Mouse (Mus musculus) stomach, embryonic 14.5 days (tissue): ENCODE measurements around the gene Lbhd1. TPM values are rescaled to one million over a fixed set of nuclear protein-coding genes. Genes with fewer than 3 reads are reported as not detected.
"Not testable (repeated sequence)": the region's sequence is repeated elsewhere in the genome, so short reads cannot be mapped to it uniquely, and the experiment has no call there.

Experiments
- ATAC-seq: fragments of 200-750 bp; cut with Nextera tagmentation; 2 replicates; pipeline ENCODE4 v1.8.0; 2017; ENCODE audit warnings: low read depth, moderate TSS enrichment; ENCODE audit not compliant: insufficient number of reproducible peaks, insufficient read depth, low FRiP score
- H3K27ac ChIP-seq: fragments of 300-500 bp; sonication (generic); 2 replicates; pipeline ENCODE4 v1.5.1; 2014; ENCODE audit warnings: mild to moderate bottlenecking, low read length, moderate library complexity, mixed read lengths
- H3K27me3 ChIP-seq: fragments of 300-500 bp; sonication (generic); 2 replicates; pipeline ENCODE4 v1.6.1; 2014; ENCODE audit warnings: low read length, control low read depth, mixed read lengths; ENCODE audit not compliant: control insufficient read depth, insufficient read depth
- H3K36me3 ChIP-seq: fragments of 300-500 bp; sonication (generic); 2 replicates; pipeline ENCODE4 v1.6.1; 2014; ENCODE audit warnings: mild to moderate bottlenecking, control low read depth, low read length, moderate library complexity, mixed read lengths; ENCODE audit not compliant: control insufficient read depth, insufficient read depth
- H3K4me1 ChIP-seq: fragments of 300-500 bp; sonication (generic); 2 replicates; pipeline ENCODE4 v1.6.1; 2014; ENCODE audit warnings: low read length, control low read depth, mixed read lengths; ENCODE audit not compliant: control insufficient read depth, insufficient read depth
- H3K4me2 ChIP-seq: fragments of 300-500 bp; sonication (generic); replicated peaks from 2 replicates; pipeline ENCODE4 v1.6.1; 2014; ENCODE audit warnings: low read depth, low read length, control low read depth
- H3K4me3 ChIP-seq: fragments of 300-500 bp; sonication (generic); 2 replicates; pipeline ENCODE4 v1.5.1; 2014; ENCODE audit warnings: low read depth, low read length, control low read depth
- H3K9ac ChIP-seq: fragments of 300-500 bp; sonication (generic); replicated peaks from 2 replicates; pipeline ENCODE4 v1.6.1; 2014; ENCODE audit warnings: low read depth, mild to moderate bottlenecking, control low read depth, low read length, moderate library complexity, mixed read lengths
- H3K9me3 ChIP-seq: fragments of 300-500 bp; sonication (generic); 2 replicates; pipeline ENCODE4 v1.6.1; 2016; ENCODE audit warnings: low read depth, low read length, control low read depth; ENCODE audit not compliant: control insufficient read depth
- WGBS: fragments of 180-500 bp; shearing (Covaris S2); extraction: QIAGEN DNeasy Blood & Tissue Kit; methylation state at CpG from one replicate; pipeline ENCODE4 v1.1.7; 2014; 5-methylcytosine and 5-hydroxymethylcytosine counted together
- polyA plus RNA-seq: library from polyadenylated mRNA; unstranded; fragments of >200 nt; fragmentation: Nextera tagmentation; extraction: Ambion mirVana; gene quantifications from 2 replicates; pipeline ENCODE4 v1.2.1, GENCODE M21; 2014

Gene Lbhd1
- polyA plus RNA-seq, 1 experiment from 2014 or later, result 82.3 TPM

GRCm38 (mm10) chr19:8859018-8859417, 24.5 kb upstream of the Lbhd1 start:
- H3K27ac ChIP-seq, result no peak overlapping the region
- H3K27me3 ChIP-seq, result no peaks in the 10 kb centered on the region
- WGBS, result 23% methylated on average over 1 of the region's 1 CpGs
- H3K4me3 ChIP-seq, result no peak overlapping the region
- no peak overlapping the region for H3K9ac ChIP-seq
- H3K4me1 ChIP-seq, result no peaks in the 10 kb centered on the region
- no peak overlapping the region for H3K4me2 ChIP-seq
- no peaks in the 10 kb centered on the region for H3K36me3 ChIP-seq
- no peak for ATAC-seq
- H3K9me3 ChIP-seq, result no peaks in the 10 kb centered on the region

- H3K36me3 ChIP-seq, result no peaks in the 10 kb centered on the region
- no peaks in the 10 kb centered on the region for H3K9me3 ChIP-seq
- WGBS, result 83% methylated on average over 6 of the region's 6 CpGs
- no peaks in the 10 kb centered on the region for H3K4me1 ChIP-seq
- H3K4me2 ChIP-seq, result no peak overlapping the region
- H3K27me3 ChIP-seq, result no peaks in the 10 kb centered on the region
- H3K9ac ChIP-seq, result no peak overlapping the region
- no peak overlapping the region for H3K27ac ChIP-seq
- no peak for ATAC-seq
- no peak overlapping the region for H3K4me3 ChIP-seq
These were observed 19.3 kb upstream of the Lbhd1 start for GRCm38 (mm10) chr19:8864265-8864664.

GRCm38 (mm10) chr19:8870381-8870780, 13.2 kb upstream of the Lbhd1 start:
- not testable (repeated sequence) for ATAC-seq, H3K9me3 ChIP-seq, H3K27me3 ChIP-seq, H3K9ac ChIP-seq, H3K27ac ChIP-seq, H3K4me2 ChIP-seq, H3K4me1 ChIP-seq
- WGBS, result 77% methylated on average over 3 of the region's 3 CpGs
- Histone ChIP-seq H3K36me3 (peaks cover 22% of the 10 kb centered on the region), H3K4me3 (peak overlapping the region; percentile 64; the same call in 1 of the 2 replicates)

- peak overlapping the region; percentile 39; the same call in 1 of the 2 replicates for H3K27ac ChIP-seq
- no peaks in the 10 kb centered on the region for H3K9me3 ChIP-seq
- peaks cover 7% of the 10 kb centered on the region for H3K4me1 ChIP-seq
- peak overlapping the region; percentile 97; the same call in 1 of the 2 replicates for H3K9ac ChIP-seq
- peak overlapping the region; percentile 64 for H3K4me3 ChIP-seq
- peak overlapping the region; percentile 44 for H3K4me2 ChIP-seq
- 38% methylated on average over 9 of the region's 9 CpGs for WGBS
- no peak for ATAC-seq
- peaks cover 26% of the 10 kb centered on the region for H3K36me3 ChIP-seq
- no peaks in the 10 kb centered on the region for H3K27me3 ChIP-seq
These were observed 12.7 kb upstream of the Lbhd1 start for GRCm38 (mm10) chr19:8870838-8871237.

GRCm38 (mm10) chr19:8871267-8872186, 12.0 kb upstream of the Lbhd1 start, which contains the start of gene Ubxn1:
Gene Ubxn1, plus strand, starts transcription at chr19:8871496.
- Histone ChIP-seq H3K9me3 (no peaks in the 10 kb centered on the region), H3K9ac (peak within 1 kb of the TSS; percentile 97), H3K4me2 (peak within 1 kb of the TSS; percentile 77), H3K36me3 (peaks cover 28% of the 10 kb centered on the region), H3K4me3 (peak within 1 kb of the TSS; percentile 64), H3K27ac (peak within 1 kb of the TSS; percentile 77), H3K27me3 (no peaks in the 10 kb centered on the region), H3K4me1 (peaks cover 7% of the 10 kb centered on the region)
- under 1% methylated on average over 55 of the region's 59 CpGs for WGBS
- ATAC-seq, result peak; percentile 96

- H3K4me3 ChIP-seq, result peak overlapping the region; percentile 64
- no peaks in the 10 kb centered on the region for H3K27me3 ChIP-seq
- peak overlapping the region; percentile 77; the same call in 1 of the 2 replicates for H3K27ac ChIP-seq
- H3K36me3 ChIP-seq, result peaks cover 31% of the 10 kb centered on the region
- no peaks in the 10 kb centered on the region for H3K9me3 ChIP-seq
- peaks cover 7% of the 10 kb centered on the region for H3K4me1 ChIP-seq
- peak overlapping the region; percentile 77 for H3K4me2 ChIP-seq
- H3K9ac ChIP-seq, result peak overlapping the region; percentile 97
- ATAC-seq, result no peak
- 58% methylated on average over 10 of the region's 10 CpGs for WGBS
These were observed 11.2 kb upstream of the Lbhd1 start for GRCm38 (mm10) chr19:8872266-8872840.

- H3K4me3 ChIP-seq, result no peak overlapping the region
- H3K9ac ChIP-seq, result no peak overlapping the region
- H3K27ac ChIP-seq, result no peak overlapping the region
- ATAC-seq, result no peak
- H3K4me1 ChIP-seq, result peaks cover 7% of the 10 kb centered on the region
- H3K36me3 ChIP-seq, result peaks cover 36% of the 10 kb centered on the region
- no peak overlapping the region for H3K4me2 ChIP-seq
- H3K9me3 ChIP-seq, result no peaks in the 10 kb centered on the region
- no peaks in the 10 kb centered on the region for H3K27me3 ChIP-seq
- WGBS, result 95% methylated on average over 7 of the region's 7 CpGs
These were observed 8.5 kb upstream of the Lbhd1 start for GRCm38 (mm10) chr19:8875031-8875430.

- Histone ChIP-seq H3K27ac (peak within 1 kb of the TSS; percentile 85), H3K4me2 (peak within 1 kb of the TSS; percentile 84), H3K9me3 (no peaks in the 10 kb centered on the region), H3K4me1 (no peaks in the 10 kb centered on the region), H3K4me3 (peak within 1 kb of the TSS; percentile 85), H3K36me3 (peaks cover 13% of the 10 kb centered on the region), H3K9ac (peak within 1 kb of the TSS; percentile 83), H3K27me3 (no peaks in the 10 kb centered on the region)
- WGBS, result under 1% methylated on average over 42 of the region's 42 CpGs
- ATAC-seq, result peak; percentile 96
These were observed 3.1 kb upstream of the Lbhd1 start, which contains the start of gene Uqcc3 for GRCm38 (mm10) chr19:8880311-8881033. Gene Uqcc3, minus strand, starts transcription at chr19:8880923.
